Mouse (Mus musculus): Measurements from ENCODE around the gene Akap13. TPM values are rescaled to one million over a fixed set of nuclear protein-coding genes. Genes with fewer than 3 reads are reported as not detected.

The Akap13 gene
- polyA plus RNA-seq, 1 experiment from 2014 or later = 31.2 TPM

DNA sequence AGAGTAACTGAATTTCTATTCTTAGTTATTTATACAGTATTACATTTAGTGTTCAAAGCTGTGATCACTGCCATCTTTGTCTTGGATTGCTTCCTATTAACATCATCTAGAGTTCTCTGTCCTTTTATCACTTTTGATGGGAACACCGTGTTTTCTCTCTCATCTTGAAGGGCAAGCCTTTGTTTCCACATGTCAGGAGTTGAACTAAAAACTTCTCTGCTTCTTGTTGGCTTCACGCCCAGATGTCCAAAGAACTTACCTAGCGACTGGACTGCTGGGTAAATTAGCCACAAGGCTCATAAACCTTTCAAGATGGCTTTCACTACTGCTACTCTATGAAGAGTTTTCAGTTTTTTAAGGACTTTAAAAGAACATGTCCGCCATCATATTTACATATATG, 165.6 kb downstream of the Akap13 start:
- Histone ChIP-seq H3K4me1 (no peaks in the 10 kb centered on the region; the same call in 1 of the 2 replicates), H3K36me3 (peaks cover 8% of the 10 kb centered on the region), H3K27me3 (ENCODE audit: low read depth, poor library complexity, severe bottlenecking) (no peaks in the 10 kb centered on the region), H3K4me3 (no peak overlapping the region), H3K9me3 (replicated peaks) (no peaks in the 10 kb centered on the region), H3K27ac (no peak overlapping the region)
- DNase-seq (ENCODE audit: low spot score) = no peak
- WGBS = 82% methylated on average over 4 of the region's 4 CpGs

GRCm38 (mm10) chr7:75627831-75628230, 172.5 kb downstream of the Akap13 start:
- no peak for DNase-seq (ENCODE audit: low spot score)
- no peaks in the 10 kb centered on the region for H3K9me3 ChIP-seq (replicated peaks)
- no peaks in the 10 kb centered on the region for H3K27me3 ChIP-seq (ENCODE audit: low read depth, poor library complexity, severe bottlenecking)
- no peak overlapping the region for H3K27ac ChIP-seq
- no peak overlapping the region for H3K4me3 ChIP-seq
- no peaks in the 10 kb centered on the region for H3K36me3 ChIP-seq
- WGBS = 84% methylated on average over 2 of the region's 2 CpGs
- no peaks in the 10 kb centered on the region for H3K4me1 ChIP-seq

DNA sequence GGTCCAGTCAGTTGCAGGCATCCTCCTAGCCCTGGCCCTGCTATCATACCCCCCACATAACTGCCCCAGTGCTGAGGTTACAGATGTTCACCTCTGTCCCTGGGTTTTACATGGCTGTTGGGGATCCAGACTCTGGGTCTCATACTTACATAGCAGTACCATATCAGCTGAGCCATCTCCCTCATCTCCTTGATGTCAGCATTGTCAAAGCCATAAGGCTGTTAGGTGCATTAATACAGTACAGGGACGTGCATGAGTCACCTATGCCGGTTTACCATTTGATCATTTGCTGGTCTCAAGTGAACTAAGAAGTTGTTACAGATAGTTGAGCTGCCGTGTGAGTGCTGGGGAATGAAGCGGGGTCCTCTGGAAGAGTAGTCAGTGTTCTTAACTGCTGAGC, 174.3 kb downstream of the Akap13 start:
- Histone ChIP-seq H3K27ac (no peak overlapping the region), H3K36me3 (no peaks in the 10 kb centered on the region), H3K4me1 (peaks cover 11% of the 10 kb centered on the region), H3K9me3 (replicated peaks) (no peaks in the 10 kb centered on the region), H3K4me3 (no peak overlapping the region), H3K27me3 (ENCODE audit: low read depth, poor library complexity, severe bottlenecking) (no peaks in the 10 kb centered on the region)
- 89% methylated on average over 4 of the region's 4 CpGs for WGBS
- DNase-seq (ENCODE audit: low spot score) = no peak

DNA sequence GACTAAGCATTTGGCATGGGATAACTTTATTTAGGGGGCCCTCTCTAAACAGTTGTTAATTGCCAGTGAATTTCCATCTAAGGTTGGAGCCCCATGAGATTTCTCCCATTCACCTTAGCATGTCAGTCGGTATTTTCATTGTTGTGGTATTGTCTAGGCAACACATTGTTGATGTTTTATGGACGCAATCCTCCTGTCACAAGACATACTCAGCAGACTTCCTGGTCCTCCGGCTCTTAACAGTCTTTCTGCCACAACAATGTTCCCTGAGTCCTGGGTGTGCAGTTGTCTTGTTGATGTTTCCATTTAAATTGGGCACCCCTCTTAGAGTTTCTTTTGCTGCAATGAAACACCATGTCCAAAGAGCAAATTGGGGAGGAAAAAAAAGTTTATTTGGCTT, 177.6 kb downstream of the Akap13 start:
- H3K27me3 ChIP-seq (ENCODE audit: low read depth, poor library complexity, severe bottlenecking) = no peaks in the 10 kb centered on the region
- H3K36me3 ChIP-seq = no peaks in the 10 kb centered on the region
- DNase-seq (ENCODE audit: low spot score) = no peak
- no peaks in the 10 kb centered on the region for H3K9me3 ChIP-seq (replicated peaks)
- WGBS = 79% methylated on average over 3 of the region's 3 CpGs
- H3K27ac ChIP-seq = no peak overlapping the region
- H3K4me1 ChIP-seq = peaks cover 11% of the 10 kb centered on the region
- H3K4me3 ChIP-seq = no peak overlapping the region

GRCm38 (mm10) chr7:75633393-75633792, 178.1 kb downstream of the Akap13 start:
- H3K9me3 ChIP-seq (replicated peaks) = no peaks in the 10 kb centered on the region
- H3K27me3 ChIP-seq (ENCODE audit: low read depth, poor library complexity, severe bottlenecking) = no peaks in the 10 kb centered on the region
- H3K4me1 ChIP-seq = peaks cover 11% of the 10 kb centered on the region
- H3K27ac ChIP-seq = no peak overlapping the region
- no peaks in the 10 kb centered on the region for H3K36me3 ChIP-seq
- H3K4me3 ChIP-seq = no peak overlapping the region
- no peak for DNase-seq (ENCODE audit: low spot score)

GRCm38 (mm10) chr7:75633807-75634526, 178.6 kb downstream of the Akap13 start:
- Histone ChIP-seq H3K36me3 (no peaks in the 10 kb centered on the region), H3K27me3 (ENCODE audit: low read depth, poor library complexity, severe bottlenecking) (no peaks in the 10 kb centered on the region), H3K4me1 (peaks cover 11% of the 10 kb centered on the region), H3K27ac (no peak overlapping the region), H3K9me3 (replicated peaks) (no peaks in the 10 kb centered on the region), H3K4me3 (no peak overlapping the region)
- no peak for DNase-seq (ENCODE audit: low spot score)
- WGBS = 85% methylated on average over 7 of the region's 7 CpGs

DNA sequence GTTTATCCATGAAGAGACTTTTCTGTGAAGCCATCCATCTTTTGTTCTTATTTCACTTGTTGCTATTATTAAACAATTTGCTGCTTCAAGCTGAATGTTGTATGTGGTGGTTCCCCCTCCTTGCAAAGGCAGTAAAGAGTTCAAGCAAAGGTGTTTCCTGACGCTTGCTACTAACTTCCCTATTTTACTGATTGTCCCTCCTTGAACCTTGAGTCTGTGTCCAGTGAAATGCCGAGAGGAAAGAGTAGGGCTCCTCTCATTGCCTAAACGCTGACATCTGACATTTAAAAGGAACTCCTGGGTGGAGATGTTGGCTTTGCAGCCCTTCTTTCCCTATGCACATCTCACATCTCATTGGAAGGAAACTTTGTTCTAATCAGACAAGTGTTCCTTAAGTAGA, 183.4 kb downstream of the Akap13 start:
- 47% methylated on average over 3 of the region's 3 CpGs for WGBS
- DNase-seq (ENCODE audit: low spot score) = no peak
- H3K27me3 ChIP-seq (ENCODE audit: low read depth, poor library complexity, severe bottlenecking) = no peaks in the 10 kb centered on the region
- H3K36me3 ChIP-seq = no peaks in the 10 kb centered on the region
- H3K4me1 ChIP-seq = peaks cover 47% of the 10 kb centered on the region
- no peak overlapping the region for H3K27ac ChIP-seq
- no peak overlapping the region for H3K4me3 ChIP-seq
- no peaks in the 10 kb centered on the region for H3K9me3 ChIP-seq (replicated peaks)

GRCm38 (mm10) chr7:75639541-75639940, 184.2 kb downstream of the Akap13 start:
- 23% methylated on average over 3 of the region's 3 CpGs for WGBS
- DNase-seq (ENCODE audit: low spot score) = peak; percentile 75
- Histone ChIP-seq H3K4me1 (peaks cover 51% of the 10 kb centered on the region), H3K27me3 (ENCODE audit: low read depth, poor library complexity, severe bottlenecking) (no peaks in the 10 kb centered on the region), H3K4me3 (no peak overlapping the region), H3K9me3 (replicated peaks) (no peaks in the 10 kb centered on the region), H3K27ac (peak overlapping the region; percentile 42; the same call in 1 of the 2 replicates), H3K36me3 (no peaks in the 10 kb centered on the region)

- DNase-seq (ENCODE audit: low spot score) = no peak
- H3K27me3 ChIP-seq (ENCODE audit: low read depth, poor library complexity, severe bottlenecking) = no peaks in the 10 kb centered on the region
- peak overlapping the region; percentile 42; the same call in 1 of the 2 replicates for H3K27ac ChIP-seq
- H3K4me3 ChIP-seq = no peak overlapping the region
- H3K4me1 ChIP-seq = peaks cover 52% of the 10 kb centered on the region
- H3K36me3 ChIP-seq = no peaks in the 10 kb centered on the region
- no peaks in the 10 kb centered on the region for H3K9me3 ChIP-seq (replicated peaks)
Observed at GRCm38 (mm10) chr7:75640074-75640473, 184.7 kb downstream of the Akap13 start.

GRCm38 (mm10) chr7:75640671-75641070, 185.3 kb downstream of the Akap13 start:
- no peaks in the 10 kb centered on the region for H3K9me3 ChIP-seq (replicated peaks)
- H3K27me3 ChIP-seq (ENCODE audit: low read depth, poor library complexity, severe bottlenecking) = no peaks in the 10 kb centered on the region
- 41% methylated on average over 2 of the region's 2 CpGs for WGBS
- H3K4me1 ChIP-seq = peaks cover 52% of the 10 kb centered on the region
- no peaks in the 10 kb centered on the region for H3K36me3 ChIP-seq
- H3K27ac ChIP-seq = peak overlapping the region; percentile 71
- no peak overlapping the region for H3K4me3 ChIP-seq
- no peak for DNase-seq (ENCODE audit: low spot score)

- 59% methylated on average over 9 of the region's 9 CpGs for WGBS
- Histone ChIP-seq H3K36me3 (no peaks in the 10 kb centered on the region), H3K9me3 (replicated peaks) (no peaks in the 10 kb centered on the region), H3K27me3 (ENCODE audit: low read depth, poor library complexity, severe bottlenecking) (no peaks in the 10 kb centered on the region), H3K4me3 (no peak overlapping the region), H3K4me1 (peaks cover 52% of the 10 kb centered on the region), H3K27ac (peak overlapping the region; percentile 71; the same call in 1 of the 2 replicates)
- no peak for DNase-seq (ENCODE audit: low spot score)
Observed at GRCm38 (mm10) chr7:75641415-75642177, 186.3 kb downstream of the Akap13 start.

DNA sequence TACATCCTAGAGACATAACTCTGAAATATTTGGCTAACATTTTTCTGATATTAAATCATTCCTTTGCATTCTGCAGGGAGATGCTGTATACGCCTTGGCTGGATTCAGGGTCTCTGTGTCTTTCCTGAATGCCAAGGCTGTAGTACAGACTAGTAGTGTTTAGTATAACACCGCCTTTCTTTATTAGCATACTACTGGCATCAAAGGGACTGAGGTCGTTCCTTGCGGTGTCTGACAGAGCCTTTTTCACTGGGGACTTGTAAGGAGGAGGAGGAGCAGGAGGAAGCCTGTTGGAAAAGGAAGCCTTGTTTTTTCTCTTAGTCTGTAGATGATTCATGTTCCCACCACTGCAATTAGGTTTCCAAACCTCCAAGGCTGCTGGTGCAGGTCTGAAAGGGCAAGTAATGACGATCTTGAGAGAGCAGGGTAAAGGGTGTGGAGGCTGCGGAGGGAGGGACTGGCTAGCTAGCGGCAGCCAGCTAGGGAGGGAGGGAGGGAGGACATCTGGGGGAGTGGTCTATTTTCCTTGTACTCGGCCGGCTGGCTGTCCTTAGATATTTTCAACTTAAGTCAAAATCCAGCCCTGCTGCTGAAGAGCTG, 186.9 kb downstream of the Akap13 start:
- no peaks in the 10 kb centered on the region for H3K36me3 ChIP-seq
- H3K27me3 ChIP-seq (ENCODE audit: low read depth, poor library complexity, severe bottlenecking) = no peaks in the 10 kb centered on the region
- peak overlapping the region; percentile 35 for H3K4me3 ChIP-seq
- peaks cover 52% of the 10 kb centered on the region for H3K4me1 ChIP-seq
- H3K27ac ChIP-seq = peak overlapping the region; percentile 58; the same call in 1 of the 2 replicates
- H3K9me3 ChIP-seq (replicated peaks) = no peaks in the 10 kb centered on the region
- peak; percentile 67 for DNase-seq (ENCODE audit: low spot score)
- WGBS = 2% methylated on average over 9 of the region's 9 CpGs
